Mouse (Mus musculus): ENCODE results near the gene Cacna1a. TPM values are rescaled to one million over a fixed set of nuclear protein-coding genes. Genes with fewer than 3 reads are reported as not detected.

Gene Cacna1a
- total and polyA plus RNA-seq, 3 experiments: 3.2 to 5.1 TPM; not detected in 1

DNA sequence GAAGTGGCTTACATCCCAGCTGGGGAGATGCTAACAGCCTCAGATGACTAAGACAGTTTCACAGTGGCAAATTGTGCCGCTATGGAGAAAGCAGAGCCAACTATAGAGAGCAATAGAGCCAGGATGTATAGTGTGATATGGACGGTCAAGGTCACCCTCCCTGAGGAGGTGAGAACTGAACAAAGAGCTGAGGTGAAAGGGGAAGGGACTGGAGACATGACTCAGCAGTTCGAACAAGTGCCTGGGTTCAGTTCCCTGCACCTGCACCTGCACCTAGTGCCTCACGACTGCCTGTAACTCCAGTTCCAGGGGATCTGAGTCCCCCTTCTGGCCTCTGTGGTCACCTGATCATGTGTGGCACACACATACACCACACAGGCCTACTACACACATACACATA lies 241.9 kb downstream of the Cacna1a start:
- Histone ChIP-seq H3K79me2 (ENCODE audit: control insufficient read depth, insufficient read depth, low read length, poor library complexity) (no peaks in the 10 kb centered on the region), H3K4me3 (ENCODE audit: control insufficient read depth in 1 of 2, insufficient read depth in 1 of 2, low read depth in 2 of 2, low read length in 2 of 2) (no peak overlapping the region), H3K9ac (ENCODE audit: control insufficient read depth, low read depth, low read length, poor library complexity, severe bottlenecking) (no peak overlapping the region), H3K4me1 (ENCODE audit: control insufficient read depth in 1 of 2, insufficient read depth in 2 of 2, low read length in 2 of 2) (no peaks in the 10 kb centered on the region), H3K27me3 (ENCODE audit: control insufficient read depth in 1 of 2, insufficient read depth in 2 of 2, low read length in 2 of 2) (no peaks in the 10 kb centered on the region), H3K9me3 (replicated peaks; ENCODE audit: insufficient read depth, low read length) (no peaks in the 10 kb centered on the region), H3K27ac (ENCODE audit: control insufficient read depth, low read depth, low read length) (no peak overlapping the region), H3K36me3 (ENCODE audit: control insufficient read depth in 1 of 2, insufficient read depth in 2 of 2, low read length in 2 of 2) (no peaks in the 10 kb centered on the region)
- TF ChIP-seq ZMIZ1 (IDR thresholded peaks at IDR 0.05; ENCODE audit: low read depth, low read length) (no peak), ZC3H11A (IDR thresholded peaks at IDR 0.05; ENCODE audit: low read depth, low read length) (no peak), JUND (IDR thresholded peaks at IDR 0.05; ENCODE audit: low read depth, low read length) (no peak), NRF1 (IDR thresholded peaks at IDR 0.05; ENCODE audit: insufficient read depth, low read depth, low read length, poor library complexity, severe bottlenecking) (no peak), E2F4 (IDR thresholded peaks at IDR 0.05; ENCODE audit: borderline replicate concordance, low read depth, low read length) (no peak), POLR2AphosphoS2 (IDR thresholded peaks at IDR 0.05; ENCODE audit: low read length) (no peak), BHLHE40 (IDR thresholded peaks at IDR 0.05; ENCODE audit: borderline replicate concordance, low read depth, low read length) (no peak), ELF1 (IDR thresholded peaks at IDR 0.05; ENCODE audit: low read depth, low read length) (no peak), CHD1 (IDR thresholded peaks at IDR 0.05; ENCODE audit: low read depth, low read length) (no peak), TAL1 (IDR thresholded peaks at IDR 0.05; ENCODE audit: low read length) (no peak), SIN3A (IDR thresholded peaks at IDR 0.05; ENCODE audit: low read length) (no peak), MXI1 (IDR thresholded peaks at IDR 0.05; ENCODE audit: low read depth, low read length) (no peak), RCOR1 (IDR thresholded peaks at IDR 0.05; ENCODE audit: low read depth, low read length) (no peak)
- no peak for DNase-seq (ENCODE audit: low read depth, low spot score)

DNA sequence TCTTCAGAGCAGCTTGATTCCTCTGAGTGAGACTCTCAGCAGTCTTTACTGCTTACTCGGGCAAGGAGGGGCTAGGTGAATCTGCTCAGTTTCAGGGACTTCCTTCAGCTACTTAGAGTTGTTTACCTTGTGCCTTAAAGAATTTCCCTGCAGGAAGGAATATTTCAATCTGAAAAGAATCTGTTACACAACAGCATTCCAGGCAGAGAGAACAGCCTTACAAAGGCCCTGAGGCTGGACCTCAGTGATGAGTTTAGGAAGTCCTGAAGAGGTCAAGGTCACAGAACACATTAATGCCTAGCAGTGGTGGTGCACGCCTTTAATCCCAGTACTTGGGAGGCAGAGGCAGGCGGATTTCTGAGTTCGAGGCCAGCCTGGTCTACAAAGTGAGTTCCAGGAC lies 243.6 kb downstream of the Cacna1a start:
- H3K9me3 ChIP-seq (replicated peaks; ENCODE audit: insufficient read depth, low read length): no peaks in the 10 kb centered on the region
- H3K27ac ChIP-seq (ENCODE audit: control insufficient read depth, low read depth, low read length): no peak overlapping the region
- H3K4me1 ChIP-seq (ENCODE audit: control insufficient read depth in 1 of 2, insufficient read depth in 2 of 2, low read length in 2 of 2): no peaks in the 10 kb centered on the region
- no peak for DNase-seq (ENCODE audit: low read depth, low spot score)
- no peaks in the 10 kb centered on the region for H3K36me3 ChIP-seq (ENCODE audit: control insufficient read depth in 1 of 2, insufficient read depth in 2 of 2, low read length in 2 of 2)
- no peaks in the 10 kb centered on the region for H3K27me3 ChIP-seq (ENCODE audit: control insufficient read depth in 1 of 2, insufficient read depth in 2 of 2, low read length in 2 of 2)
- no peak overlapping the region for H3K4me3 ChIP-seq (ENCODE audit: control insufficient read depth in 1 of 2, insufficient read depth in 1 of 2, low read depth in 2 of 2, low read length in 2 of 2)
- TF ChIP-seq SIN3A (IDR thresholded peaks at IDR 0.05; ENCODE audit: low read length) (no peak), POLR2A (IDR thresholded peaks at IDR 0.05; ENCODE audit: control insufficient read depth in 1 of 2, insufficient read depth in 1 of 2, low read depth in 1 of 2, low read length in 2 of 2, poor library complexity in 1 of 2) (no peak), E2F4 (IDR thresholded peaks at IDR 0.05; ENCODE audit: borderline replicate concordance, low read depth, low read length) (no peak), MAFK (IDR thresholded peaks at IDR 0.05; ENCODE audit: borderline replicate concordance, low read depth, low read length) (no peak), SMC3 (IDR thresholded peaks at IDR 0.05; ENCODE audit: low read depth, low read length) (no peak), EP300 (IDR thresholded peaks at IDR 0.05; ENCODE audit: low read depth in 1 of 2, low read length in 2 of 2) (no peak), ZKSCAN1 (IDR thresholded peaks at IDR 0.05; ENCODE audit: low read depth, low read length) (no peak), CHD2 (IDR thresholded peaks at IDR 0.05; ENCODE audit: low read length) (no peak), CTCF (IDR thresholded peaks at IDR 0.05 in 2 of 3, conservative IDR thresholded peaks at IDR 0.05 in 1 of 3; ENCODE audit: control insufficient read depth in 1 of 3, insufficient read depth in 1 of 3, low read depth in 2 of 3, low read length in 3 of 3, poor library complexity in 1 of 3, severe bottlenecking in 1 of 3) (no peak), BHLHE40 (IDR thresholded peaks at IDR 0.05; ENCODE audit: borderline replicate concordance, low read depth, low read length) (no peak), ZNF384 (IDR thresholded peaks at IDR 0.05; ENCODE audit: low read depth, low read length) (no peak), NRF1 (IDR thresholded peaks at IDR 0.05; ENCODE audit: insufficient read depth, low read depth, low read length, poor library complexity, severe bottlenecking) (no peak), ETS1 (IDR thresholded peaks at IDR 0.05; ENCODE audit: low read depth, low read length) (no peak), MEF2A (IDR thresholded peaks at IDR 0.05; ENCODE audit: extremely low read depth, insufficient replicate concordance, low read depth, low read length, poor library complexity, severe bottlenecking) (no peak), POLR2AphosphoS2 (IDR thresholded peaks at IDR 0.05; ENCODE audit: low read length) (no peak), ELF1 (IDR thresholded peaks at IDR 0.05; ENCODE audit: low read depth, low read length) (no peak), HCFC1 (IDR thresholded peaks at IDR 0.05; ENCODE audit: low read depth, low read length) (no peak), POLR2AphosphoS5 (IDR thresholded peaks at IDR 0.05; ENCODE audit: borderline replicate concordance, low read depth, low read length) (no peak)
- no peak overlapping the region for H3K9ac ChIP-seq (ENCODE audit: control insufficient read depth, low read depth, low read length, poor library complexity, severe bottlenecking)
- H3K79me2 ChIP-seq (ENCODE audit: control insufficient read depth, insufficient read depth, low read length, poor library complexity): no peaks in the 10 kb centered on the region

Data from MEL (cell line).